Mouse (Mus musculus) E14TG2a.4 (cell line): ENCODE measurements around the gene C1qtnf2.

ENCODE experiments used
- CTCF ChIP-seq: conservative IDR thresholded peaks from 2 replicates; pipeline ENCODE4 v1.5.1; 2014; ENCODE audit warnings: low read length
- POU5F1 ChIP-seq: IDR thresholded peaks from 2 replicates; pipeline ENCODE4 v1.6.1; 2014; ENCODE audit warnings: low read length, borderline replicate concordance

- TF ChIP-seq CTCF (no peak), POU5F1 (no peak)
Measured at GRCm38 (mm10) chr11:43474225-43474774, at the start of gene C1qtnf2.
